Mouse (Mus musculus) cortical plate, adult 2 months (tissue): ENCODE results near the gene Zmynd19. TPM values are rescaled to one million over a fixed set of nuclear protein-coding genes. Genes with fewer than 3 reads are reported as not detected.

ENCODE experiments used
- H3K27ac ChIP-seq: fragments of 200-500 bp; 2 replicates; pipeline ENCODE4 v1.5.1; 2012; ENCODE audit warnings: low read length, control low read depth, inconsistent platforms; ENCODE audit not compliant: insufficient read depth
- H3K4me1 ChIP-seq: fragments of 200-500 bp; 2 replicates; pipeline ENCODE4 v1.6.1; 2011; ENCODE audit warnings: low read length; ENCODE audit not compliant: control insufficient read depth, insufficient read depth
- H3K4me3 ChIP-seq: fragments of 200-500 bp; 2 replicates; pipeline ENCODE4 v1.5.1; 2011; ENCODE audit warnings: mild to moderate bottlenecking, low read length, control low read depth; ENCODE audit not compliant: insufficient read depth
- CTCF ChIP-seq: fragments of 200-500 bp; IDR thresholded peaks from 2 replicates; pipeline ENCODE4 v1.5.1; 2011; ENCODE audit warnings: mild to moderate bottlenecking, control low read depth, low read length; ENCODE audit not compliant: insufficient read depth; ENCODE audit errors: extremely low read depth
- POLR2A ChIP-seq: fragments of 200-500 bp; IDR thresholded peaks from 2 replicates; pipeline ENCODE4 v1.6.1; 2011; ENCODE audit warnings: mild to moderate bottlenecking, low read length, control low read depth; ENCODE audit not compliant: insufficient read depth; ENCODE audit errors: extremely low read depth
- polyA plus RNA-seq: library from polyadenylated mRNA; depleted of rRNA; stranded (reverse); fragments of >200 nt; gene quantifications from 2 replicates; pipeline ENCODE4 v1.2.3, GENCODE M21; 2012; rRNA removed

Gene Zmynd19
- polyA plus RNA-seq = 21.4 and 21.6 TPM in 2 replicates

GRCm38 (mm10) chr2:24949421-24950188 is at the start of gene Zmynd19:
TSS of gene Zmynd19 (plus strand) at chr2:24949792.
- H3K4me3 ChIP-seq = peak within 1 kb of the TSS; percentile 42
- H3K27ac ChIP-seq = no peak within 1 kb of the TSS
- H3K4me1 ChIP-seq = 0 out of 2 replicates have a peak, but pooled peaks cover 1% of the 10 kb centered on the region
- TF ChIP-seq POLR2A = no peak
- no peak for TF ChIP-seq CTCF

GRCm38 (mm10) chr2:24901055-24901454 is 48.5 kb upstream of the Zmynd19 start:
- Histone ChIP-seq H3K4me1 (peaks cover 4% of the 10 kb centered on the region; the same call in 1 of the 2 replicates), H3K27ac (no peak overlapping the region), H3K4me3 (no peak overlapping the region)
- TF ChIP-seq CTCF = no peak
- TF ChIP-seq POLR2A = no peak

DNA sequence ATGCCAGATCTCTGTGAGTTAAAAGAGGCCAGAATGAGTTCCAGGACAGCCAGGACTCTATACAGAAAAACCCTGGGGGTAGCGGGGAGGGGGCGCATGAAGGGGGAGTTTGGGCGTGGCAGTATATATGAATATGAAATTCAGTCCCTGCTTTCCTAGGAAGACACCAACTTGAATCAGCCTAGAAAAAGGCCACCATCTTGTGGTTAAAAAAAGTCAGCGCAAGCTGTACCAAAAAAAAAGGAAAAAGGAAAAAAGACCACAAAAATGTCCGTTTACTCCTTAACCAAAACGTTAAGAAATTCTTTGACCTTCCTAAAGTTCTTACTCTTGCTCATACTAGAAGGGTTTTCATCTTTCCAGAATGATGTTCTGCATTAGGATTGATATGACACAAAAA is 46.6 kb upstream of the Zmynd19 start:
- TF ChIP-seq CTCF (no peak), POLR2A (no peak)
- H3K27ac ChIP-seq = no peak overlapping the region
- peaks cover 5% of the 10 kb centered on the region for H3K4me1 ChIP-seq
- no peak overlapping the region for H3K4me3 ChIP-seq

DNA sequence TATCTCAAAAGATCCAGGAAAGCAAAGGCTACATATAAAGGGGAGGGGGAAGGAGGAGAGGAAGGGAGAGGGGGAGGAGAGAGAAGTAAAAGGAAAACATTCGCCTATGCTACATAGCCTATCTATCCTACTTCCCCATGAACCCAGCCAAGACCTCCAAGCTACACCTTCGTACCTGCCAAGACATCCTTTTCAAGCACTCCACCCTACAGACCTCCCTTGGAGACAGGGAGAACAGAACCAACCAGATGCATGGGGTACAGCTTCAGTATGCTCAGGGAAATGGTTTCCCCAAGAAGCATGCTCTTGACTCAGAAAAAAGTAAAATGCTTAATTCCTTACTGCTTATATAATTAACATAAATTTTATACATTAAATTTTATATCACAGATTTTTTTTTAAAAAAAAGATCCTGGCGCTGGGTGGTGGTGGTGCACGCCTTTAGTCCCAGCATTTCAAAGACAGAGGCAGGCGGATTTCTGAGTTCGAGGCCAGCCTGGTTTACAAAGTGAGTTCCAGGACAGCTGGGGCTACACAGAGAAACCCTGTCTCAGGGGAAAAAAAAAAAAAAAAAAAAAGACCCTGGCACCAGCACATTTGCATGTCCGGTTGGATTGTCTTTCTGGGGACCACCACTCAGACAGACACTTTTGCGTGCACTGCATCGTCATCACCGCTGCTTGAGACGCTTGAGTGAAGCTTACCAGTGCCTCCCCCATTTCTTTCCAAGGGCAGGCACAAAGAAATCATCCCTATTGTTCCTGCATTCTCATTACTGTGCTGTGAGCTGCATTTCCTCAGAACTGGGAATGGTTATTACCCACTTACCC is 44.6 kb upstream of the Zmynd19 start:
- Histone ChIP-seq H3K4me1 (peaks cover 5% of the 10 kb centered on the region), H3K27ac (no peak overlapping the region), H3K4me3 (no peak overlapping the region)
- TF ChIP-seq POLR2A = no peak
- no peak for TF ChIP-seq CTCF

GRCm38 (mm10) chr2:24905653-24906155 is 43.9 kb upstream of the Zmynd19 start:
- TF ChIP-seq CTCF (no peak), POLR2A (no peak)
- Histone ChIP-seq H3K4me3 (no peak overlapping the region), H3K4me1 (peaks cover 5% of the 10 kb centered on the region), H3K27ac (no peak overlapping the region)

DNA sequence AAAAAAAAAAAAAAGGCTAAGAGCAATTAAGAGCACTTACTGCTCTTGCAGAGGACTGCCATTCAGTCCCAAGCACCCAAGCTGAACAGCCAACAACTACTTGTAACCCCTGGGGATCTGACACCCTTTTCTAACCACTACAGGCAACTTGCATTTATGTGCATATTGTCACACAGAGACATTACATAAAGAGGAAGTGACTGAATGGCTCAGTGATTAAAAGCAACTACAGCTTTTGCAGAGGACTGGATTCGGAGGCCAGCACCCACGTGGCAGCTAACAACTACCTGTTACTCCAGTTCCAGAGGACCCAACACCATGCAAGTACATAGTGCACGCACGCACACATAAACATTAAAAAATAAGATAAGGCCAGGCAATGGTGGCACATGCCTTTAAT is 39.1 kb upstream of the Zmynd19 start:
- TF ChIP-seq POLR2A (no peak), CTCF (no peak)
- no peak overlapping the region for H3K4me3 ChIP-seq
- peaks cover 4% of the 10 kb centered on the region for H3K4me1 ChIP-seq
- no peak overlapping the region for H3K27ac ChIP-seq

DNA sequence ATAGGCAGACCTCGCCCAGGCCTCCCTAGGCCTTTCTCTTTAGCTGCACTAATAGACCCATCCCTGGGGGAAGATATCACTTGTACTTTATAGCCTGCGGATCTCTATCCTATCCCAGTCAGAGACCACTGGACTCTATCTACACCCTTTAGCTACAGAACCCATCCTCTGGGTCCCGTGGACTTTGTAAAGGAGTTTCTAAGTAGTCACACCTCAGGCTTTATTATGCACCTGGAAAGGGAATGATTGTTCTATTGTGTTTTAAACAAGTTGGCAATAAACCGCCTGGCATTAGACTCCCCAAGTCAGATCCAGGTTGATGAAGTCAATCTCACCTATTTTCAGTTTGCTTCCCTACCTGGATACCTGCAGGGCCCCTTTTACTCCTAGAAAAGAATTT is 37.4 kb upstream of the Zmynd19 start:
- Histone ChIP-seq H3K27ac (no peak overlapping the region), H3K4me1 (no peaks in the 10 kb centered on the region), H3K4me3 (no peak overlapping the region)
- TF ChIP-seq POLR2A = no peak
- no peak for TF ChIP-seq CTCF

GRCm38 (mm10) chr2:24912589-24912988 is 37.0 kb upstream of the Zmynd19 start:
- Histone ChIP-seq H3K4me1 (peaks cover 1% of the 10 kb centered on the region; the same call in 1 of the 2 replicates), H3K4me3 (no peak overlapping the region), H3K27ac (no peak overlapping the region)
- no peak for TF ChIP-seq POLR2A
- TF ChIP-seq CTCF = no peak

GRCm38 (mm10) chr2:24914762-24915161 is 34.8 kb upstream of the Zmynd19 start:
- TF ChIP-seq POLR2A (no peak), CTCF (no peak)
- no peak overlapping the region for H3K27ac ChIP-seq
- H3K4me3 ChIP-seq = no peak overlapping the region
- H3K4me1 ChIP-seq = peaks cover 5% of the 10 kb centered on the region; the same call in 1 of the 2 replicates
